Mouse (Mus musculus): ENCODE measurements at regions not wholly inside any gene's neighbourhood (a gene's known extent, or its start where the extent isn't known, plus 50 kb on each side); places are given as distances from the start of the nearest gene placed in this dataset.

DNA sequence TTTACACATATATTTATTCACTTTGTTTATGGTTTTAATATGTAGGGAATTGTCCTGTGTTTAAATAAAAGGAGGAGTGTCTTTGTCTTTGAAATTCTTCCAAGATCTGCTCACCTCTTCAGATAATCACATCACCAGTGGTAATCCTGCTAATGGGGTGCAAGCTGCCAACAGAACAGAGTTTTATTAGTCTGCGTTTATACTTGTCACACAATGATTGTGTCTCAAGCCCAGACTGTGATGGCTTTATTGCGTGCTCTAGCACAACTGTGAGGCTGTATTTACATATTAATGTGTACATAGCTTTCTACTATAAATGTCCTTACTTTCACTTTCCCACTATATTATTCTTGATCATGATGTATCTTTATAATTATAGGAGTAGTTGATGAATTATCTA is 184.8 kb downstream of the Fam49a start:
- no peak for TF ChIP-seq EP300 (IDR thresholded peaks at IDR 0.05; ENCODE audit: low read depth)
- no peak for TF ChIP-seq CTCF (IDR thresholded peaks at IDR 0.05; ENCODE audit: low read depth)

Measured in liver, postnatal 0 days (tissue).